Mouse (Mus musculus) right cerebral cortex, postnatal 14 days (tissue): ENCODE measurements at regions not wholly inside any gene's neighbourhood (a gene's known extent, or its start where the extent isn't known, plus 50 kb on each side); places are given as distances from the start of the nearest gene placed in this dataset.

Experiments
- DNase-seq: peaks from one replicate; pipeline ENCODE4 v3.0.0; 2022

DNA sequence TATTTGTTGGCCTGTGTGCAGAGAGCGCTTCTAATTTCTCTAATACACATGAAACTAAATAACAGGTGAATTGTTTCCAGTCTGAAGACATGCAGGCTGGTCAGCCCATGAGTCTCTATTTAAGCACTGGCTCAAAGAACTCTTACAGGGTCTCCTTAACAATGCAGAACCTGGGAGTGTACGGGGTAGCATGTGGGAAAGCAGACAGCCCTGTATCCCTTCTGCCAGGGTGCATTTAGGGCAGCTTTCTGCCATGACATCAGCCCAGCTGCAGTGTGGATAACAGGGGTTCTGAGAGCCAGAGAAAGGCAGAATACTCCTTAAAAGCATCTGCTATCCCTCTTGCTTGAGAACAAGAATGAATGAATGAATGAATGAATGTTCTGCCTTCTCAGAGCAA lies 164.7 kb downstream of the Grb14 start:
- DNase-seq, result no peak

- peak; percentile 94 for DNase-seq
Observed at GRCm38 (mm10) chr2:64853918-64854317, 170.9 kb downstream of the Grb14 start.

DNA sequence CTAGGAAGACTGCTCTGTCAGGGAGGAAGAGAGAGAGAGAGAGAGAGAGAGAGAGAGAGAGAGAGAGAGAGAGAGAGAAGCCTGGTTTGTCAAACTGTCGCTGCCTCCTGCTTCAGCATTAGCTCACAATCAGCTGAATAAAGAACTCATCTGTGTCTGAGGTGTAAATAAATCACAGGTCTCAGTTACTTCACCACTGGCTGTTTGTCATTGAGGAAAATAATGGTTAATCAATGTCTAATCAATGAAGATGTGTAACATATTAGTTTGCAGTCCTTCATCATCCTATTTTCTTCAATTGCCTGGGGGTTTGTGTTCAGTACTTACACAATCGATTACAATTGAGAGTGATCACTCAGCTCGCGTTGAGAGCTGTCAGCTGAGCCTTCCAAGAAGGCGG lies 171.9 kb downstream of the Grb14 start:
- DNase-seq, result no peak

DNA sequence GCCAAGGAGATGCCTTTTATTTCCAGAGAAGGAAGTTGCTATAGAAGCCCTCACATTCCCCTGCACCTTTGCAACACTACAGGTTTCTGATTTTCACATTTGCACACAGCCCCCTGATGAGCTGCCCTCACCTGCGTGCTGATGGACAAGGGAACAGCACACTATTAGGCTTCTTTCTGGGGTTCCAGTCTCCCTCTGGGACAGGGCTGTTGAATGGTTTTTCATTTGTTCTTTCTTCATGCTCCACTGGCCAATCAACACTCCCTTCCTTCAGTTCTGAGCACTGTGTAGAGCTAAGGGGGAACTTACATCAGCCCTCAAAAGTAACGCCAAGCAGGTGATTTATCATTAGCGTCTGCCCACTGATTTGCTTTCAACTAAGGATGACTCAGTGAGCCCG lies 173.7 kb downstream of the Grb14 start:
- no peak for DNase-seq

GRCm38 (mm10) chr2:64850656-64851055 lies 174.1 kb downstream of the Grb14 start:
- no peak for DNase-seq

DNA sequence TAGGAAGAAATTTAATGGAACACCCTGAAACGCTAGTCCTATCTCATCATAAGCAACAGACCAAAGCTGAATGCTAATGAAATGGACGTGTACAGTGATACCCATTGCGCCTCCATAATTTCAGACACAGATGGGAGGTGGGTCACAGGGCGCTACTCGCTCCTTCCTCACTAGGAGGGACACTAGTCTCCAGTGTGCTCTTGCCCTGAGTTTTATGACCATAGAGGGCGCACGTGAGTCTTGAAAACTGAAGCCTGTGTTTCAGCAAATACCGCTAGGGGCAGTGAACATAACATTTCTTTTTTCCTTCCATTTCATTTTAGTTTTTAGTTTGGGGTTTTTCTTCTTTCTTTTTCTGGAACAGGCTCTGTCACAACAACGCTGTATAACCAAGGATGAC lies 200.3 kb downstream of the Grb14 start:
- DNase-seq, result peak; percentile 7

DNA sequence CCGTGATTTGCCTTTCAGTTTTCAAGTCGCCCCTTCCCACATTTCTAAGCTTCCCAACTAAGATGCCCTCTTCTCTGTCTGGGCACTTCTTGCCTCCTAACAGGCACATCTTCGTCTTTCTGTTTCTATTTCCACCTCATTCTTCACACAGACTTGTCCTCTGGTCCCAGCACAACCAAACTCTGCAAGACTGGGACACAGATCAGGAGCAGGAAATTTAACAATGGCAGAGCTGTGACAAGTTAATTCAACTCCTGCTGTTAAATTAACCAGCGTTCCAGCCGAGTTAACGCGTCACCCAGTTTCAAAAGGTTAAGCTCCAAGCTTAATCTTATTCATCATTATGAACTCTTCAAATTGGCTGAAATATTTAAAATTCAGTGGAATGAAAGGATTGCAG lies 200.9 kb downstream of the Grb14 start:
- no peak for DNase-seq

DNA sequence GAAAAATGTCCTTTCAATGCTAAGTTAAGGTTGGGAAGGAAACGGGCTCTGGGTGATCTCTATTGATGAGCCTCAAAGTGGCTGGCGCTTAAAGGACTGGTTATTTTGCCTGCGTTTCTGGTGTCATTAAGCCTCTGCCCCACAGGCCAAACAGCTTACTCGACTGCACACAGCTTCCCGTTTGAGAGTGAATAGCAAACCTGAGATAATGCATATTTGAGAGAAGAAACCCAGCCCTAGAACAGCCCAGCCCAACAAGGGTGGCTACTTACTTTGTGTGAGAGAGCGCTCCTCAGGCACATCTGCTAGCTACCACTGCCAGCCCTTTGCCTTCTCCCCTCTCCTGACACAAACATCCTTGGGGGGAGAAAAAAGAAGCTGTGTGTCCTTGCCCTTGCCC lies 201.7 kb downstream of the Grb14 start:
- DNase-seq, result no peak

GRCm38 (mm10) chr2:64818159-64818558 lies 206.6 kb downstream of the Grb14 start:
- DNase-seq, result no peak
